Mouse (Mus musculus) monocyte, adult 5-6 weeks (primary cell): ENCODE measurements around the gene Cetn2. TPM values are rescaled to one million over a fixed set of nuclear protein-coding genes. Genes with fewer than 3 reads are reported as not detected.

Experiments
- ATAC-seq: fragments of 153-309, 156-312 bp; replicated peaks from 2 replicates; pipeline ENCODE4 v1.8.0; 2017; ENCODE audit warnings: mild to moderate bottlenecking; ENCODE audit not compliant: low TSS enrichment, insufficient number of reproducible peaks, severe bottlenecking, poor library complexity, low FRiP score
- total RNA-seq: library from RNA; stranded (forward); fragments of 200-1000, 200-491, 200-594 nt; gene quantifications from 3 replicates; pipeline ENCODE4 v1.2.3, GENCODE M21; 2017

Cetn2 gene
- total RNA-seq = 80.1 to 104 TPM (median 92.7 TPM) in 3 replicates

DNA sequence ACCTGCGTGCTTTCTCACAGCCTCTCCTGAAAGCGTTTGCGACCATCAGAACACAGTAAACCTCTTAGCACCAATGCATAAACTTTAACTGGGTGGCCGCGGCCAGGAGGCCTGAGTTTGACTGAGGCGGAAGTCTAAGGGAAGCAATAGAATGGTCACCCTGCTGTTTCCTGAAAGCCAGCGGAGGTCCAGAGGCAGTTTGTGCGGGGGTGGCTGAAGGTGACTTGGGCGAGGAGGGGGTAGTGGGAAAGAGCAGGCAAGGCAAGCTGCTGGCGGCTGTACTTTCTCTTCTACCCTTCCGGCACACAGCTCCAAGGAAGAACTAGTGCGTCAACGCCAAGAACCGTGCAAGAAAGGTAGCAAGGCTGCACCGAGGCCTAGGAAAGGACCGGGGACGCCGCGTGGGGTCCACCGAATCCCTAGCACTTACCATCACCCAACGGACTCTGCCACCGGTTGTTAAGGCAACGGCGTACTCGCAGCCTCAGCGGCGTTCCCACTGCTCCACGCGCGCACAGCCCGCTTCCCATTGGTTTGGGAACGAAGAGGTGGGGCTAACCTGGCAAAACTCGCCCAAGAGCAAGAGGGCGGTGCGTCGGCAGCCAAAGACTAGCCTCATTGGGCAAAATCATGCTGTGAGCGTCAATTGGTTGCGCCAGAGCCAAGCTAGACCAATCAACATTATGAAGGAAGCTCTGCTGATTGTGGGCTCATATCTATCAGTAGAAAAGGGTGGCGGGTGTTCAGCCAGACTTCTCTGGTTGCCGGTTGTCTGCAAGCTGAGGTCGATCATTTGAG lies at the start of gene Cetn2, which contains the start of gene Nsdhl:
TSS of gene Cetn2 (minus strand) at position 528 of the 798 bp plus-strand sequence.
TSS of gene Nsdhl (plus strand) at position 674 of the 798 bp plus-strand sequence.
- peak; percentile 100 for ATAC-seq

DNA sequence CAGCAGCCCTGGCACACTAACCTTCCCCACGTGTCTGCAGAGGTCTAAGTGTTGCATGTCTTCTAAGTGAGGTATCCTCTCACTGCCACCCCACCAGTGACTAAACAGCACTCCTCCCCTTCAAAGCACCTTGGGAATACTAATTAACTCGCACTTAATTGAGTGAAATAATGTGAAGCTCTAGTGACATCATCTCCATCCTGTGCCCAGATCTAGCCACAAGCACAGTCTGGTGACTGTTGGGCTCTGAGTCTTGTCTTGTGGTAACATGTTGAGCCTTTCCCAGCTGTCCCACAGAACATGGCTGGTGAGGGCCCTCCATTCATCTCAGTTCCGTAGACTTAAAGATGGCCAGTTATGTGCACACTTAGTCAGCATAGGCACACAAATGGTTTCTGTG lies 44.5 kb upstream of the Cetn2 start:
- ATAC-seq = no peak

DNA sequence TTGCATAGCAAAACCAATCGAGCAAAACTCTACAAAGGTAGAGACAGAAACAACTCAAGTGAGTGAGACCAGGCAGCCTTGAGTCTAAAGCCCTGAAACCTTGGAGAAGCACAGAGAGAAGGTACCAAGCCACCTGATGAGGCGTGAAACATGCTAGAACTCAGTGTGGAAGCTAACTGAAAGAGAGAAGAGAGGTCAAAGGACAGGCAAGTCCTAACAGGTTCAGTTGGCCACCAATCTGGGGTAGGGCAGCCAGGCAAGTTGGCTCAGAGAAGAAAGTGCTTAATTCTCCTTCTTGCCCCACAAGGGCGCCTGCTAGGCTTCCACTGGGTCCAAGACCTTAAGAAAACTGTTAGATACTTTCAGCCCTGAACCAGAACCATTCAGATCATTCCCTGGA lies 43.3 kb upstream of the Cetn2 start:
- ATAC-seq = no peak

DNA sequence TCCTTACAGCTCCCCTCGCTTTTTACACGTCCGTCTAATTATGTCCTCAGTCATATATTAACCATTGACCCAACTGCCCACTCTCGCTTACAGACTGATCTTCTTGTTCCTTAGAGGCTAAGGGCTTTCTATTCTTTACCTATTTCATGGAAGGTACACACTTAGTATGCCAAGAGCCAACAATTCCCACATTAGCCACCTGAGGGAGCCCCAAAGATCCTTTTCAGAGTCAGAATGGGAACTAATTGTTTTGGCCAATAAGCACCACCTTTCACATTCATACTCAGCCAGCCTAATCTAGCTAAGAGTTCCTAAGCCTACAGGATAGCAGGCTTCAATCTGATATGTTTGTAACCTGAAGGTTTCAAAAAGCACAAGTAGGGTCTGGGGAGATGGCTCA lies 42.2 kb upstream of the Cetn2 start:
- ATAC-seq = no peak

DNA sequence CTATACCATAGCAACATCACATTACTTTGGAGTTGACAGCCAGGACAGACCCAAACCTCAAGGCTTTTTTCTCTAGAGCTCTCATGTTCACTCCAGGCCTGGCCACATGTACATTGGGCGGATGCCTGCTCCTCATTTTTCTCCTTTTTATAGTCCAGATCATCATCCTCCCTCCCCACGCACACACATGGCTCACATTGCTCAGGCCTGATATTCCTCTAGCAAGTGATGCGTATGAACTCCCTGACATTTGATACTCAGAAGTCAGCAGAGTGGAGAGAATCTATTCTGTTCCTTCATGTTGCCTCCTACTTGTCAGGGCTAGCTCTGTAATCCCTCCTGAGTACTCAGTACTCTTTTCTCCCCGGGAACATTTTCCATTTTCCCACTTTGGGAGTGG lies 38.3 kb upstream of the Cetn2 start:
- no peak for ATAC-seq

DNA sequence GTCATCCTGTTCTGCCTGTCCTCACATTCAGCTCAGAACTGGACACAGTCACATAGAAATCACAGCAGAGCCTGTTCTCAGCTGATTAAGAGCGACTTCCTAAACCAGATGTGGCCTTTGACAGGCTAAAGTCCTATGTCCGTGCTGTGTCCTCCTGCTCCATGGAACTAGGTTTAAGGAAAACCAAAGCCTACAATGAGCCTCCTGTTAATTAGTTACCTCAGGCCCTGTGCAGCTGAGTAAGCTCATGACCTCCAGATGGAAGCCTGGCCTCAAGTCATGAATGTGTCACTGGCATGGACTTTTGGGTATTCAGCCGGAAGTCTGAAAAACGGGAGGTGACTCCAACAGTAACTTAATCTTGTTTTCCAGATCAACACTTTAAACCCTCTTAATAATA lies 35.3 kb upstream of the Cetn2 start:
- no peak for ATAC-seq

DNA sequence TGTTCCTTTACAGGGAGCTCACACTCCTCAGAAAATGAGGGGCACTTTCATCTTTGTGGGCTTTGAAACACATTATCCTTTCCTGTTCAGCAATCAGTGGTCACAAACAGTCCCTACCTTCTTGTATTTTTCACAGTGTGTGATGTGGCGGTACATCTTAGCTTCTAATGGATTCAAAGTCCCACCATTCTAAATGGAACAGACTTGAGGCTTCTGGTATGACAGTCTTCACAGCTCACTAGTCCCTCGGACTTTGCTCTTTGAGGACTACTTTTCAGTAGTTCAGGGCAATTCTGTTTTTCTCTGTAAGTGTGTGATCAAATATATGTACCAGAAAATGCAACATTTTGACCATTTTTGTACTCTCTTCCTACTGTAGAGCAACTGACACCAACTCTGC lies 3.2 kb upstream of the Cetn2 start:
- ATAC-seq = no peak

DNA sequence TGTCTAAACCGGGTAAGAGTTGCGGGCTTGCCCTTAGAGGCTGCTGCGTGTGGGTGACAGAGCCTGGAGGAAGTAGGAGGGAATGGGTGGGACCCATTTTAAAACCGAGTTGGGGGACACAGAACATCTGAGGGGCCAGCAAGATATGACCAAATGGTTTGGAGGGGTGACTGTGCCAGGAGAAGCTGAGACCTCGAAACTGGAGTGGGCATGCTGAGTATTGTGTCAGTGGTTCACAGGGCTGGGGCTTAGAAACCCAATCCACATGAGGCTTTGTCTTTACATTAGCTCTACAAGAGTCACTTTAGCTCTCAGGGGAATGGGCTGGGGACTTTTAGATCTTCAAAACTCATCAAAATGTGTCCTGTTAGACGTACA lies 460 bp upstream of the Cetn2 start:
- ATAC-seq = no peak

DNA sequence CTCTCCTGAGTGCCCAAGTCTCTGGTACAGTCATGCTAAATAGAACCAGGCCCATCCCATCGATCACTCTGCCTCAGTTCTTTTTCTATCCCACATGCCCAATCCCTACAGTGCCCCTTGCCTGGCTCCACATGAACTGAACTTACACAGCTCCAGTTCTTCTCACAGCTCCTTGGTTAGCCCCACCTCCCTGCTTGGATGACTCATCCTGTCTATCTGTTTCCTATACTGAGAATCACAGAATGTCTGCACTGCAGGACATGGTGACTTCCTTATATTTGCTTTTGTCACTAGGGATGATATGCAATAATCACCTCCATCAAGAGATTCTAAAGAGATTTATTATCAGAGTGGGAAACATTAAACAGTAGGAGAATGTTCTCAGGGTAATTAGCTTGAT lies 6.6 kb downstream of the Cetn2 start:
- ATAC-seq = no peak

DNA sequence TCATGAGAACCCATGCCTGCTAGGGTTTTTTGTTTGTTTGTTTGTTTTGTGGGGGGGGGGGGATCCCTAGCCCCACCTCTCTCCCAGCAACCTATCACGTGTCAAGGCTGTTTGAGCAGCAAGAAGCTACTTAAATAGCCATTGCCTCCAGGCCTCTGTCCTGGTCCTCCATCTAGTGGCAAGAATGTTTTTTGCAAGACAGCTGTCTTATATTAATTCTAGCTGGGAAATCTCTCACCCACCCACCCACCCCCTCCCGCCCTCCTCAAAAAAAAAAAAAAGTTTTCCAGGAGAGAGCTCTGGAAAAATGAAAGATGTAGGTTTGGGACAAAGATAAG lies 9.8 kb downstream of the Cetn2 start:
- no peak for ATAC-seq

DNA sequence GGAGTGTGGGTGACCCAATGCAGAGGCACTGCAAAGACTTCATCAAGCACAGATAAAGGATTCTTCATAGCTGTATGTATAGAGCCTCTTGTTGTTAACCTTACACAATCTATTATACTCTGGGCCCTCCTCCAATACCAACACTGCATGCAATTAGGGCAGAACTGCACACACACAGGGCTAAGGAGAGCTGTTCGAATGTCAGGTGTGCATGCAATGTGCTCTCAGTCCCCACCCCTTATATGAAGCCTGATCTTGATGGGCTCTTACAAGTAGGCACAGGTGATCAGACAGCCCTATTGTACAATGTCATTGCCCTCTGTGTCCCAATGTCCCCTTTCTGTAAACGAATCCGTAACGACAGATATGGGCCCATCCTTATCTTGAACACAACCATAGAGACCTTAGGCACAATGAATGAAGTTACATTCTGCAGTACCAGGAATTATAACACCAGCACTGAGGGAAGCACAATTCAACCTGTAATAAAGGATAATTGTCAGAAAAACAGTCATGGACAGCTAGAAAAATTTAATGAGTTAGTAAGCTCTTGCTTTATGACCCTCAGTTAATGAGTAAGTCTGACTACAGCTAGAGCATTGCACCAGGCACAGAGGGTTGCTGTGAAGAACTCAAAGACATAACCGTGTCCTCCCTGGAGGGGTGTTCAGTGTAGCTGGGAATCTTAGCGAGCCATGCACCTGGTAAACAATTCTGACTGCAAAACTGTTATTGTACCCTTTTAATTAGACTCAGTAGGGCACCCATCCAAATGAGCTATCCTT lies 10.4 kb downstream of the Cetn2 start:
- no peak for ATAC-seq

DNA sequence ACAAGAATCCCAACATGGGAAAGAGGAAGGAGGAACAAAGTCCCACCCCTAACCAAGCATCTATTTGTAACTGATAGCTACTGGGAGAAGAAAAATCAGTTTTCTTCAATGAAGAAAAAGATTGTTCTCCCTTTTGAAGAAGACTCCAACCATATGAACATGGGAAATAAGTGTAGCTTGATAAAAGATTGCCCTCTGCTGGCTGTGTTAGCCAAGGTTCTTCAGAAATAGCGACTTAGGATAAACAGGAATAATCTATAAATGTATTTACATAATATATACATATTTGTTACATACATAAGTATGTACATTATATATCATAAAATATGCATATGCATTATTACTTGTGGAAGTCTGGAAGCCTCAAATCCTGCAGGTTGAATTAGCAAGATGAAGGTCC lies 15.7 kb downstream of the Cetn2 start:
- no peak for ATAC-seq

DNA sequence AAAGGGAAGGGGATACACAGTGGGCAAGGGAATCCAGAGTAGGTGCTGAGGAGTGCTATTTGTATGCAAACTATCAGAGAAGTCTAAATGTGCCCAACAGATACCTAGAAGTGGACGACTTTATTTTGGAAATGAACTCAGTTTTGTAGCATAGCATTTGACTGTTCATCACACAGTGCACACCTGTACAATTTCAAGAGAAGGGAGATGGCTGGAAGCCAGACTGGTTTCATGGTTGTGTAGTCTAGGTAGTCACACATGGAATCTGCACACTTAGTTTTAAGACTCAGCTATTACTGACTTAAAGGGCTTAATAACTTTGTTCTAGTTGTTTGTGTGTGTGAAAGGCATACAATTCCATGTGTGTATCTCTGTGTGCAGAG lies 22.2 kb downstream of the Cetn2 start:
- ATAC-seq = no peak

DNA sequence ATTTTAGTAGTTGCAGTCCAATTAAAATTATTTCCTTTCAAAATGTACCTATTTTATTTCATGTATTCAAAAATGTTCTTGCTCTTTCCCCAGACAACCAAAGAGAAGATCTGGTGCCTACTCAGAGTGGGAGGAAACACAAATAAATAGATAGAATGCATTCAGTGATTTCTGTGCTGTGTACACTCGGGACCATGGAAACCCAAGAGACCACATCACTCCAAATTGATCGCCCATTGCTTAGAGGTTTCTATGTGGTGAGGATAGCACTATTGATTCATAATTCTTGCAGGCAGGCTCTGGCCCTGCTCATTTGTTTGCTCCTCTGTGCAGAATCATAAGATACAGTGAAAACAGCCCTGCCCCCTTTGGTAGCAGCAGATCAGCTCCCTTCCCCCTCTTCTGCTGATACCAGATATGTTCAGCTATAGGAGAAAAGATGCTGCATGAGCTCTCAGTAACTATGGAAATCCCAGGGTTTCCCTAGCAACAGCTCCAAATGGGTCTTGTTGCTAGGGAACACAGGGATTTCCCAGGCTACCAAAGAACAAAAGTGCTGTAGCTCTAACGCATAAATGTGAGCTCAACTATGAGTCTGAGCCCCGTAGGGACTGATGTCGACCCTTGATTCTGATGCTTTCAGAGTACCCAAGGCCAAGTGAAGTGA lies 22.7 kb downstream of the Cetn2 start:
- no peak for ATAC-seq

Other genes starting within 250 kb of the Cetn2 start
- not detected in 3 replicates for gene Gabrq, start 93.2 kb downstream of the Cetn2 start, total RNA-seq
- 9.2 to 12.5 TPM (median 10.4 TPM) in 3 replicates for gene Nsdhl, start 146 bp upstream of the Cetn2 start, total RNA-seq
- not detected in 3 replicates for gene Zfp185, start 68.9 kb upstream of the Cetn2 start, total RNA-seq
- gene Pnma5, start 118.7 kb upstream of the Cetn2 start, total RNA-seq = not detected in 3 replicates
- gene Pnma3, start 146.4 kb upstream of the Cetn2 start, total RNA-seq = not detected in 3 replicates
- gene Xlr4a, start 164.1 kb upstream of the Cetn2 start, total RNA-seq = 10.5 to 20.8 TPM (median 17.3 TPM) in 3 replicates
- not detected in 3 replicates for gene Xlr3a, start 178.7 kb upstream of the Cetn2 start, total RNA-seq
- gene Gm14685, start 198.6 kb upstream of the Cetn2 start, total RNA-seq = 0.11 to 0.29 TPM in 2 of 3 replicates, not detected in the other
- not detected in 3 replicates for gene Xlr5b, start 230.4 kb upstream of the Cetn2 start, total RNA-seq
- not detected in 3 replicates for gene DXBay18, start 231.0 kb upstream of the Cetn2 start, total RNA-seq